Mouse (Mus musculus): Measurements from ENCODE around the gene Lss.

- TF ChIP-seq CTCF (IDR thresholded peaks at IDR 0.05; ENCODE audit: low read depth) (no peak), EP300 (IDR thresholded peaks at IDR 0.05; ENCODE audit: low read depth) (no peak)
Observed at GRCm38 (mm10) chr10:76554061-76554460, 22.7 kb downstream of the Lss start.
